Mouse (Mus musculus) CH12.LX (cell line): Measurements from ENCODE around the gene Ctnnd1. TPM values are rescaled to one million over a fixed set of nuclear protein-coding genes. Genes with fewer than 3 reads are reported as not detected.

Source experiments
- DNase-seq: peaks from one replicate; pipeline ENCODE4 v3.0.0-alpha.2; 2013; ENCODE audit errors: extremely low read depth
- H3K27ac ChIP-seq: 2 replicates; pipeline ENCODE4 v1.5.1; 2012; ENCODE audit warnings: low read depth, mild to moderate bottlenecking, control low read depth, moderate library complexity; ENCODE audit not compliant: insufficient read depth
- H3K27me3 ChIP-seq: replicated peaks from 2 replicates; pipeline ENCODE3; 2012; ENCODE audit warnings: inconsistent platforms
- H3K36me3 ChIP-seq, 2 experiments: replicated peaks in 1 of 2; 2 replicates each; pipeline versions ENCODE3 to v1.6.1; 2012; ENCODE audit warnings: inconsistent platforms in 1 of 2, low read length in 1 of 2, mild to moderate bottlenecking in 1 of 2, mixed read lengths in 1 of 2, moderate library complexity in 1 of 2; ENCODE audit not compliant: control insufficient read depth in 1 of 2, insufficient read depth in 1 of 2
- H3K4me1 ChIP-seq, 2 experiments: 2 replicates each; pipeline ENCODE4 v1.6.1; 2012; ENCODE audit warnings: inconsistent platforms in 1 of 2, moderate library complexity in 1 of 2; ENCODE audit not compliant: insufficient read depth in 2 of 2, control insufficient read depth in 1 of 2
- H3K4me2 ChIP-seq: 2 replicates; pipeline ENCODE4 v1.6.1; 2012; ENCODE audit warnings: low read depth, mild to moderate bottlenecking, control low read depth; ENCODE audit not compliant: poor library complexity, insufficient read depth, severe bottlenecking
- H3K4me3 ChIP-seq, 3 experiments: fragments of 150-350 bp in 1 of 3; sonication (generic) in 1 of 3; replicated peaks in 1 of 3; 2 replicates each; pipeline versions ENCODE3 to v1.5.1; 2011 to 2012; ENCODE audit warnings: low read depth in 2 of 3, low read length in 2 of 3, mild to moderate bottlenecking in 2 of 3, moderate library complexity in 2 of 3, control low read depth in 1 of 3, improper control_type of control experiment in 1 of 3, inconsistent platforms in 1 of 3, mixed read lengths in 1 of 3; ENCODE audit not compliant: poor library complexity in 1 of 3
- H3K79me2 ChIP-seq: replicated peaks from 2 replicates; pipeline ENCODE4 v1.6.1; 2012; ENCODE audit warnings: mild to moderate bottlenecking, moderate library complexity; ENCODE audit not compliant: control insufficient read depth, poor library complexity, insufficient read depth, severe bottlenecking; ENCODE audit errors: extremely low read depth
- H3K9ac ChIP-seq: 2 replicates; pipeline ENCODE4 v1.6.1; 2012; ENCODE audit warnings: low read depth, mild to moderate bottlenecking, control low read depth, moderate library complexity; ENCODE audit not compliant: insufficient read depth
- H3K9me3 ChIP-seq: replicated peaks from 2 replicates; pipeline ENCODE3; 2012; ENCODE audit warnings: low read length, inconsistent platforms, mixed read lengths
- BHLHE40 ChIP-seq: IDR thresholded peaks from 2 replicates; pipeline ENCODE4 v1.6.1; 2011; ENCODE audit warnings: mild to moderate bottlenecking, low read depth, low read length, improper control_type of control experiment
- ELF1 ChIP-seq: IDR thresholded peaks from 2 replicates; pipeline ENCODE4 v1.6.1; 2014; ENCODE audit warnings: low read depth, mild to moderate bottlenecking, inconsistent platforms, low read length, improper control_type of control experiment
- EP300 ChIP-seq: IDR thresholded peaks from 2 replicates; pipeline ENCODE4 v1.6.1; 2011; ENCODE audit warnings: low read length, improper control_type of control experiment
- ETS1 ChIP-seq: conservative IDR thresholded peaks from 2 replicates; pipeline ENCODE4 v1.6.1; 2012; ENCODE audit warnings: low read depth, mild to moderate bottlenecking, inconsistent platforms, low read length, improper control_type of control experiment, moderate library complexity
- GABPA ChIP-seq: IDR thresholded peaks from 2 replicates; pipeline ENCODE4 v1.6.1; 2012; ENCODE audit warnings: low read depth, low read length, improper control_type of control experiment, inconsistent platforms; ENCODE audit not compliant: insufficient replicate concordance
- HCFC1 ChIP-seq: IDR thresholded peaks from 2 replicates; pipeline ENCODE4 v1.6.1; 2012; ENCODE audit warnings: low read depth, mild to moderate bottlenecking, inconsistent platforms, low read length, improper control_type of control experiment
- IRF4 ChIP-seq: IDR thresholded peaks from 2 replicates; pipeline ENCODE4 v1.6.1; 2014; ENCODE audit warnings: low read depth, mild to moderate bottlenecking, inconsistent platforms, low read length, improper control_type of control experiment
- JUN ChIP-seq: IDR thresholded peaks from 2 replicates; pipeline ENCODE4 v1.6.1; 2011; ENCODE audit warnings: low read depth, mild to moderate bottlenecking, low read length, improper control_type of control experiment, moderate library complexity; ENCODE audit not compliant: insufficient read depth
- JUND ChIP-seq: conservative IDR thresholded peaks from 2 replicates; pipeline ENCODE4 v1.6.1; 2011; ENCODE audit warnings: low read depth, low read length, improper control_type of control experiment
- MXI1 ChIP-seq: IDR thresholded peaks from 2 replicates; pipeline ENCODE4 v1.6.1; 2011; ENCODE audit warnings: mild to moderate bottlenecking, low read depth, low read length, improper control_type of control experiment
- MYC ChIP-seq: IDR thresholded peaks from 2 replicates; pipeline ENCODE4 v1.6.1; 2011; ENCODE audit warnings: low read depth, mild to moderate bottlenecking, improper control_type of control experiment, low read length
- NELFE ChIP-seq: IDR thresholded peaks from 2 replicates; pipeline ENCODE4 v1.6.1; 2011; ENCODE audit warnings: low read depth, low read length, improper control_type of control experiment
- NRF1 ChIP-seq: IDR thresholded peaks from 2 replicates; pipeline ENCODE4 v1.6.1; 2014; ENCODE audit warnings: low read depth, mild to moderate bottlenecking, inconsistent platforms, low read length, improper control_type of control experiment, moderate library complexity
- POLR2A ChIP-seq: IDR thresholded peaks from 2 replicates; pipeline ENCODE4 v1.6.1; 2011; ENCODE audit warnings: low read depth, mild to moderate bottlenecking, improper control_type of control experiment, low read length
- POLR2AphosphoS2 ChIP-seq: IDR thresholded peaks from 2 replicates; pipeline ENCODE4 v1.6.1; 2011; ENCODE audit warnings: low read depth, low read length, improper control_type of control experiment
- RAD21 ChIP-seq: IDR thresholded peaks from 2 replicates; pipeline ENCODE4 v1.6.1; 2011; ENCODE audit warnings: low read depth, mild to moderate bottlenecking, low read length, improper control_type of control experiment, moderate library complexity
- RCOR1 ChIP-seq: conservative IDR thresholded peaks from 2 replicates; pipeline ENCODE4 v1.6.1; 2012; ENCODE audit warnings: low read depth, mild to moderate bottlenecking, inconsistent platforms, low read length, improper control_type of control experiment
- SIN3A ChIP-seq: IDR thresholded peaks from 2 replicates; pipeline ENCODE4 v1.6.1; 2012; ENCODE audit warnings: low read length, improper control_type of control experiment, inconsistent platforms
- SMC3 ChIP-seq: IDR thresholded peaks from 2 replicates; pipeline ENCODE4 v1.6.1; 2011; ENCODE audit warnings: low read depth, low read length, improper control_type of control experiment
- TBP ChIP-seq: conservative IDR thresholded peaks from 2 replicates; pipeline ENCODE4 v1.6.1; 2011; ENCODE audit warnings: low read depth, low read length, improper control_type of control experiment
- TCF12 ChIP-seq: IDR thresholded peaks from 2 replicates; pipeline ENCODE4 v1.6.1; 2014; ENCODE audit warnings: low read depth, mild to moderate bottlenecking, inconsistent platforms, low read length, improper control_type of control experiment
- USF2 ChIP-seq: conservative IDR thresholded peaks from 2 replicates; pipeline ENCODE4 v1.6.1; 2011; ENCODE audit warnings: low read depth, low read length, improper control_type of control experiment
- ZC3H11A ChIP-seq: IDR thresholded peaks from 2 replicates; pipeline ENCODE4 v1.6.1; 2012; ENCODE audit warnings: low read depth, mild to moderate bottlenecking, inconsistent platforms, low read length, improper control_type of control experiment
- ZMIZ1 ChIP-seq: IDR thresholded peaks from 2 replicates; pipeline ENCODE4 v1.6.1; 2012; ENCODE audit warnings: low read depth, mild to moderate bottlenecking, inconsistent platforms, low read length, improper control_type of control experiment
- ZNF384 ChIP-seq: IDR thresholded peaks from 2 replicates; pipeline ENCODE4 v1.6.1; 2012; ENCODE audit warnings: low read depth, low read length, improper control_type of control experiment, inconsistent platforms
- dilution Hi-C: fragments of 300-500 bp; cut with MboI; formaldehyde crosslinking; loops from 2 replicates; pipeline ENCODE4 v1.14.3; 2020; ENCODE audit warnings: low sequenced_read_pairs; ENCODE audit not compliant: extremely low pct_unique_long_range_greater_than_20kb, extremely low pct_ligation_motif_present
- in situ Hi-C: fragments of 300-500 bp; cut with MboI; formaldehyde crosslinking; loops from 3 replicates; pipeline ENCODE4 v1.14.3; 2019; ENCODE audit warnings: low sequenced_read_pairs, low pct_ligation_motif_present, low pct_unique_long_range_greater_than_20kb, mixed read lengths
- polyA plus RNA-seq: library from polyadenylated mRNA; unstranded; fragments of >175 nt; gene quantifications from 2 replicates; pipeline ENCODE4 v1.2.1, GENCODE M21; 2012; ENCODE audit warnings: low read depth; ENCODE audit not compliant: insufficient read length
- total RNA-seq, 2 experiments: library from RNA; depleted of rRNA; stranded (reverse); fragments of 300-350 nt in 1 of 2; fragments of >200 nt in 1 of 2; gene quantifications; 2 replicates each; pipeline ENCODE4 v1.2.3; 2012 to 2014

Gene Ctnnd1
- total and polyA plus RNA-seq, 3 experiments = 0.38 to 2.8 (median 1.2) TPM

DNA sequence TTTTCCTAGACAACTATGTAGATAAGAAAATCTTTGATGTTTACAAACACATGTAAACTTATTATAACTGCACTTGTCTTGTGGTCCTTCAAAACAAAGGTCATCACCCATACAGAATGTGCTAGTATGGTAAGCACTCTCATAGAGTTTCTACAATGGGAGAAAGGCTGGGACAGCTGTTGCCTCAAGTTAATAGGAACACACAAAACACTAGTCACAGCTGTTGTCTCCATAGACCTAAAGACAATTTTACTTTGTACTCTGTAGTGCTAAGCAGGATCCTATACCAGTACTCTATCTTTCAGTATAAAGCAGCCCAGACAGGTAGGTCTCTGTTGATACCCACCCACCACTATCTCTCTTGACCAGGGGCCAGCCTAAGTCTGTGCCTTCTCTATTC, 9.7 kb downstream of the Ctnnd1 start:
- Histone ChIP-seq H3K9me3 (no peaks in the 10 kb centered on the region), H3K4me3 (no peak overlapping the region), H3K79me2 (no peaks in the 10 kb centered on the region), H3K9ac (no peak overlapping the region), H3K4me1 (no peaks in the 10 kb centered on the region), H3K36me3 (no peaks in the 10 kb centered on the region), H3K4me2 (no peak overlapping the region)
- no peak for DNase-seq
- TF ChIP-seq IRF4 (no peak), EP300 (no peak), SMC3 (no peak), TCF12 (no peak), ETS1 (no peak), ZNF384 (no peak), SIN3A (no peak), TBP (no peak), JUND (no peak), HCFC1 (no peak), JUN (no peak)
- TF ChIP-seq, all 38 proteins: peak for 0
- dilution Hi-C loops = no loop called here
- no peak overlapping the region for H3K27ac ChIP-seq
- in situ Hi-C loops = no loop called here
- no peaks in the 10 kb centered on the region for H3K27me3 ChIP-seq

DNA sequence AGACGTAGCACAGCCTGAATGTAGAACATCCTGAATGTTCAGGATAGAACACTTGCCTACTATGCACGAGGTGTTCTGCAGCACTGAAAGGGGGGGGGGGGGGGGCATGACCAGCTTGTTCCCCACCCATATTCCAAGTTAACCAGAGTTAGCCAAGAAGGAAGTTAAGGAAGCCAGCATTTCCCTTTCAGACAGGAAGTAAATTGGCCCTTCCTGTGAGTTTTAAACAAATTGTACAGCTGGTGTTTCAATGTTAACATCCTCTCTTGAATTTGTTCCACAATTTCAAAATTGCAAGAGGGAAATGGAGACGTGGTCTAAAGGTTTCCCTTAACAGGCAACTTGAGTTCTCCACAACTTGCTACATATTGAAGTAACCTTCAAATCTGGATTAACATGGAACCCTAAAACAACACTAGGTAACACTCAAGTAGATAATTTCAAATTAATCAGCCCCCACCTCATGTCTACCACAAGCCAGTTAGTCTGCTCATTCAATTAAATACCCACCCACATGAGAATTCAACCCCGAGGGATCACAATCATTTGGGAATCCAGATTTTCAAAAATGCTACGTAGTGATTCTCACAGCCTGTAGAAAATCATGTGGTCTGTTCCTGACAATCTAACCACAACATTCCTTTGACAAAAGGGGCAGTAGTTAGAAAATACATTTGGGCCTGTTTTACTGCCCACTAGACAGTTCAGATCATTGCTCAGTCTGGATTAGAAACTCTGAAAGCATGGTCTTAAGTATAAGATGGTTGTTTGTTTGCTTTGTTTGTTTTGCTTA, 11.9 kb downstream of the Ctnnd1 start:
- Histone ChIP-seq H3K79me2 (no peaks in the 10 kb centered on the region), H3K27ac (no peak overlapping the region), H3K9ac (no peak overlapping the region), H3K36me3 (no peaks in the 10 kb centered on the region), H3K4me2 (no peak overlapping the region), H3K9me3 (no peaks in the 10 kb centered on the region), H3K4me1 (0 out of 4 replicates have a peak, but pooled peaks cover 0 to 3% of the 10 kb centered on the region in 2 experiments), H3K27me3 (no peaks in the 10 kb centered on the region), H3K4me3 (no peak overlapping the region)
- TF ChIP-seq GABPA (no peak), ZNF384 (no peak), USF2 (no peak), NRF1 (no peak), MXI1 (no peak), RCOR1 (no peak), TCF12 (no peak), EP300 (no peak), POLR2A (no peak), JUN (no peak), BHLHE40 (no peak), POLR2AphosphoS2 (no peak), SIN3A (no peak), MYC (no peak), ZMIZ1 (no peak), ZC3H11A (no peak), RAD21 (no peak), NELFE (no peak), SMC3 (no peak), ELF1 (no peak)
- dilution Hi-C loops = no loop called here
- no peak for DNase-seq
- in situ Hi-C loops = no loop called here
